Mouse (Mus musculus) kidney, postnatal 14 days (tissue): Measurements from ENCODE around the gene Hpn.

Experiments used
- DNase-seq: peaks from one replicate; pipeline ENCODE4 v3.0.0; 2022; ENCODE audit warnings: mixed read lengths

Hpn gene

GRCm38 (mm10) chr7:31140302-31140701 lies 25.2 kb upstream of the Hpn start:
- DNase-seq = no peak

- peak; percentile 76 for DNase-seq
These were observed 24.7 kb upstream of the Hpn start for GRCm38 (mm10) chr7:31139765-31140164.

GRCm38 (mm10) chr7:31135717-31136116 lies 20.6 kb upstream of the Hpn start:
- no peak for DNase-seq

GRCm38 (mm10) chr7:31131866-31132265 lies 16.8 kb upstream of the Hpn start:
- no peak for DNase-seq

- DNase-seq = peak; percentile 66
These were observed 15.8 kb upstream of the Hpn start for GRCm38 (mm10) chr7:31130841-31131240.

- no peak for DNase-seq
These were observed 15.1 kb upstream of the Hpn start for GRCm38 (mm10) chr7:31130197-31130596.

GRCm38 (mm10) chr7:31128157-31128705 lies 13.1 kb upstream of the Hpn start:
- no peak for DNase-seq

GRCm38 (mm10) chr7:31126851-31127724 lies 12.0 kb upstream of the Hpn start, which contains the start of gene Scn1b:
Gene Scn1b, minus strand, starts transcription at chr7:31127003.
- DNase-seq = peak; percentile 72

GRCm38 (mm10) chr7:31126211-31126751 lies 11.2 kb upstream of the Hpn start:
- no peak for DNase-seq

- no peak for DNase-seq
These were observed 10.0 kb upstream of the Hpn start for GRCm38 (mm10) chr7:31125116-31125515.

- no peak for DNase-seq
These were observed 9.3 kb upstream of the Hpn start for GRCm38 (mm10) chr7:31124381-31124780.

GRCm38 (mm10) chr7:31123697-31124096 lies 8.6 kb upstream of the Hpn start:
- DNase-seq = no peak

- DNase-seq = no peak
These were observed 7.8 kb upstream of the Hpn start for GRCm38 (mm10) chr7:31122641-31123631.

- no peak for DNase-seq
These were observed 4.5 kb upstream of the Hpn start for GRCm38 (mm10) chr7:31119556-31119955.

- DNase-seq = peak; percentile 53
These were observed 3.4 kb upstream of the Hpn start for GRCm38 (mm10) chr7:31118486-31118885.

- no peak for DNase-seq
These were observed 2.4 kb upstream of the Hpn start for GRCm38 (mm10) chr7:31117465-31117864.

GRCm38 (mm10) chr7:31116721-31117145 lies 1.6 kb upstream of the Hpn start:
- no peak for DNase-seq

- peak; percentile 91 for DNase-seq
These were observed 525 bp upstream of the Hpn start for GRCm38 (mm10) chr7:31115587-31116043.

GRCm38 (mm10) chr7:31114646-31115045 lies 444 bp downstream of the Hpn start:
- peak; percentile 73 for DNase-seq

GRCm38 (mm10) chr7:31113800-31114199 lies 1.3 kb downstream of the Hpn start:
- DNase-seq = peak; percentile 66

- DNase-seq = peak; percentile 49
These were observed 3.1 kb downstream of the Hpn start for GRCm38 (mm10) chr7:31112036-31112435.

GRCm38 (mm10) chr7:31110861-31111385 lies 4.2 kb downstream of the Hpn start:
- DNase-seq = no peak
